In the genomic region with DNA sequence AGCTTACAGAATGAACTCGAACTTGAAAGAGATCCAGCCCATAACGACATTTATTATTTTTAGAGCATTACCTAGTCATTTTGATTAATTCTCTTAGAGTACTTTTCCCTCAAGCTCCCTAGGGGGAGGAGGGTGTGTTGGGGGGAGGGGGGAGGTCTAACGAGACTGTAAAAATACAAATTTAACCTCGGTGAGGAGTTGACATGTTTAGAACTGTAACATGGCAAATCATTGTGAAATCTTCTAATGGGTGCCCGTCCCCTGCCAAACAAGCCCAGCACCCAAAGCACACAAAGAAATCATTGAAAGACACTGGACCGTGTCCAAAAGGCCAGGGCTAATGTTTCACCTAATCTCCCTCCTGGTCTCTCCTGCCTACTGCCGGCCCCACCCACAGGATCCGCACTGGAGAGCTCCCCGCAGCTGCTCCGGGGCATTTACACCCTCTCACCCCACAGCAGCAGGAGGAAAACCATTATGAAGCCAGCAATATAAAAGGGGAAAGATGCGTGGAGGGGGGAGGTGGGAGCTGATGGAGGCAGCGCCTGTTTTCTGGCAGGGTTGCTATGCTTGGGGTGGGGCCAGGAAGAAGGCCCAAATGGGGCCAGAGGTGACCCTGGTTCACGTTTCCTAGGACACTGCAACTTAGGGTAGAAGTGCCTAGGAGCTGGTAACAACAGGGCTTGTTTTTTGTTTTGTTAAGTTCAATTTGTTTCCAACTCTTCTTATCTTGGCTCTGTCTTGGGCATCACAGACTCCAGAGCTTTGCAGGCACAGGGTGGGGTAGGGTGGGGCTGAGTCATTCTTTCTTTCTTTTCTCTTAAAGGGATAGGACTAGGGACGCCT, we compare ENCODE assay signal across 8 mouse cellular contexts.
DNase-seq lines count a peak whose midpoint lies in the region; ATAC-seq and TF ChIP-seq lines count a peak whose summit lies in the region.

No protein-coding gene starts in this region.

- ATAC-seq in intestine, postnatal 0 days, result peak; percentile 87
- peak; percentile 91 for ATAC-seq in liver, postnatal 0 days

- DNase-seq in heart, adult 11 months, result peak; percentile 98
- no peak for DNase-seq in heart, postnatal 25 days (ENCODE audit: low spot score)
- DNase-seq in embryo, embryonic 10 days (ENCODE audit: low spot score), result peak; percentile 46
- peak; percentile 92 for DNase-seq in gonadal fat pad, adult 2 months (ENCODE audit: low read depth)
- peak; percentile 80 for DNase-seq in liver, postnatal 0 days
- peak; percentile 56 for DNase-seq in ovary, postnatal 36 days (ENCODE audit: low spot score)
- no peak for DNase-seq in cerebellum, adult 11 months

- peak overlapping the region; percentile 80 for H3K27ac ChIP-seq in intestine, postnatal 0 days (ENCODE audit: low read depth, low read length)
- H3K27ac ChIP-seq in liver, postnatal 0 days (ENCODE audit: low read depth), result peak overlapping the region; percentile 94

- H3K9ac ChIP-seq in intestine, postnatal 0 days (ENCODE audit: low read depth, low read length), result peak overlapping the region; percentile 11; the same call in 1 of the 2 replicates
- peak overlapping the region; percentile 42 for H3K9ac ChIP-seq in liver, postnatal 0 days (replicated peaks)

- no peaks in the 10 kb centered on the region for H3K27me3 ChIP-seq in intestine, postnatal 0 days (replicated peaks; ENCODE audit: control insufficient read depth, insufficient read depth, low read length)
- H3K27me3 ChIP-seq in liver, postnatal 0 days (ENCODE audit: insufficient read depth, low read length), result no peaks in the 10 kb centered on the region

- TF ChIP-seq CTCF in intestine, postnatal 0 days (IDR thresholded peaks at IDR 0.05; ENCODE audit: low read depth), result no peak
- TF ChIP-seq CTCF in liver, postnatal 0 days (IDR thresholded peaks at IDR 0.05; ENCODE audit: low read depth), result no peak

- H3K9me3 ChIP-seq in intestine, postnatal 0 days (ENCODE audit: control insufficient read depth), result no peaks in the 10 kb centered on the region
- no peaks in the 10 kb centered on the region for H3K9me3 ChIP-seq in liver, postnatal 0 days (ENCODE audit: low read length)

- H3K4me1 ChIP-seq in intestine, postnatal 0 days (replicated peaks; ENCODE audit: control insufficient read depth, insufficient read depth, low read length), result 0 out of 2 replicates have a peak, but pooled peaks cover 4% of the 10 kb centered on the region
- H3K4me1 ChIP-seq in liver, postnatal 0 days (ENCODE audit: insufficient read depth), result peaks cover 25% of the 10 kb centered on the region

- TF ChIP-seq EP300 in liver, postnatal 0 days (IDR thresholded peaks at IDR 0.05; ENCODE audit: low read depth), result no peak; the same call in 1 of the 2 replicates

- no peaks in the 10 kb centered on the region for H3K36me3 ChIP-seq in intestine, postnatal 0 days (ENCODE audit: control insufficient read depth, insufficient read depth)
- H3K36me3 ChIP-seq in liver, postnatal 0 days (replicated peaks; ENCODE audit: insufficient read depth, low read length), result no peaks in the 10 kb centered on the region

- peak overlapping the region; percentile 58 for H3K4me2 ChIP-seq in intestine, postnatal 0 days (replicated peaks; ENCODE audit: low read depth)
- H3K4me2 ChIP-seq in liver, postnatal 0 days (ENCODE audit: low read depth, low read length), result peak overlapping the region; percentile 69

- 6% methylated on average over 14 of the region's 14 CpGs for WGBS in intestine, postnatal 0 days
- WGBS in liver, postnatal 0 days (ENCODE audit: insufficient replicate concordance), result 19% methylated on average over 14 of the region's 14 CpGs

- intact Hi-C loops in heart, postnatal 25 days (cut with DNase I), result loop anchor here (5.0 to 10.0 kb wide), 2 partner anchors 72 to 195 kb away; no protein-coding TSS in a partner anchor

- no peak overlapping the region for H3K4me3 ChIP-seq in intestine, postnatal 0 days (ENCODE audit: low read depth, low read length)
- H3K4me3 ChIP-seq in liver, postnatal 0 days (ENCODE audit: low read depth, low read length), result peak overlapping the region; percentile 23; the same call in 1 of the 2 replicates

Comparison
In these comparisons a context has a peak if more than half of its experiments do, and no peak if none do; other contexts are left out.
1. DNase-seq: peak in heart, adult 11 months (single experiment), embryo, embryonic 10 days (single experiment), gonadal fat pad, adult 2 months (single experiment), liver, postnatal 0 days (single experiment) and ovary, postnatal 36 days (single experiment); none in heart, postnatal 25 days (single experiment) and cerebellum, adult 11 months (single experiment).